Mouse (Mus musculus) liver, embryonic 16.5 days (tissue): Measurements from ENCODE around the gene Frem3. TPM values are rescaled to one million over a fixed set of nuclear protein-coding genes. Genes with fewer than 3 reads are reported as not detected.
"Not testable (repeated sequence)": the region's sequence is repeated elsewhere in the genome, so short reads cannot be mapped to it uniquely, and the experiment has no call there.

ENCODE experiments used
- ATAC-seq: fragments of 200-750 bp; cut with Nextera tagmentation; 2 replicates; pipeline ENCODE4 v1.8.0; 2017; ENCODE audit warnings: low read depth, mild to moderate bottlenecking, moderate number of reproducible peaks, moderate library complexity
- H3K27ac ChIP-seq: fragments of 300-500 bp; sonication (generic); 2 replicates; pipeline ENCODE4 v1.5.1; 2014; ENCODE audit warnings: mild to moderate bottlenecking, low read length
- H3K27me3 ChIP-seq: fragments of 300-500 bp; sonication (generic); 2 replicates; pipeline ENCODE4 v1.6.1; 2014; ENCODE audit warnings: low read depth, low read length, mixed read lengths; ENCODE audit not compliant: control insufficient read depth, insufficient read depth
- H3K36me3 ChIP-seq: fragments of 300-500 bp; sonication (generic); 2 replicates; pipeline ENCODE4 v1.6.1; 2014; ENCODE audit warnings: mild to moderate bottlenecking; ENCODE audit not compliant: control insufficient read depth, insufficient read depth
- H3K4me1 ChIP-seq: fragments of 300-500 bp; sonication (generic); 2 replicates; pipeline ENCODE4 v1.6.1; 2014; ENCODE audit warnings: low read depth, low read length, mixed read lengths; ENCODE audit not compliant: control insufficient read depth
- H3K4me2 ChIP-seq: fragments of 300-500 bp; sonication (generic); 2 replicates; pipeline ENCODE4 v1.6.1; 2014; ENCODE audit warnings: low read depth, low read length, mixed read lengths
- H3K4me3 ChIP-seq: fragments of 300-500 bp; sonication (generic); 2 replicates; pipeline ENCODE4 v1.5.1; 2014; ENCODE audit warnings: low read depth, mild to moderate bottlenecking, low read length
- H3K9ac ChIP-seq: fragments of 300-500 bp; sonication (generic); 2 replicates; pipeline ENCODE4 v1.6.1; 2014; ENCODE audit warnings: low read depth, low read length
- H3K9me3 ChIP-seq: fragments of 300-500 bp; sonication (generic); replicated peaks from 2 replicates; pipeline ENCODE4 v1.6.1; 2016; ENCODE audit warnings: low read length; ENCODE audit not compliant: control insufficient read depth
- WGBS: fragments of 180-500 bp; shearing (Covaris S2); extraction: QIAGEN DNeasy Blood & Tissue Kit; methylation state at CpG from one replicate; pipeline ENCODE4 v1.1.7; 2014; ENCODE audit not compliant: insufficient replicate concordance; 5-methylcytosine and 5-hydroxymethylcytosine counted together
- polyA plus RNA-seq: library from polyadenylated mRNA; unstranded; fragments of >200 nt; fragmentation: Nextera tagmentation; extraction: Ambion mirVana; gene quantifications from 2 replicates; pipeline ENCODE4 v1.2.1, GENCODE M21; 2015

The Frem3 gene
- polyA plus RNA-seq, 1 experiment from 2014 or later, result 0.08 TPM

- H3K4me2 ChIP-seq, result peak overlapping the region; percentile 95
- no peaks in the 10 kb centered on the region for H3K9me3 ChIP-seq
- peak; percentile 39 for ATAC-seq
- no peaks in the 10 kb centered on the region for H3K27me3 ChIP-seq
- WGBS, result under 1% methylated on average over 77 of the region's 84 CpGs
- H3K27ac ChIP-seq, result peak overlapping the region; percentile 99
- H3K4me1 ChIP-seq, result peaks cover 5% of the 10 kb centered on the region; the same call in 1 of the 2 replicates
- peaks cover 13% of the 10 kb centered on the region for H3K36me3 ChIP-seq
- H3K9ac ChIP-seq, result peak overlapping the region; percentile 95
- peak overlapping the region; percentile 94 for H3K4me3 ChIP-seq
Observed at GRCm38 (mm10) chr8:80738388-80739154, 127.7 kb downstream of the Frem3 start.

DNA sequence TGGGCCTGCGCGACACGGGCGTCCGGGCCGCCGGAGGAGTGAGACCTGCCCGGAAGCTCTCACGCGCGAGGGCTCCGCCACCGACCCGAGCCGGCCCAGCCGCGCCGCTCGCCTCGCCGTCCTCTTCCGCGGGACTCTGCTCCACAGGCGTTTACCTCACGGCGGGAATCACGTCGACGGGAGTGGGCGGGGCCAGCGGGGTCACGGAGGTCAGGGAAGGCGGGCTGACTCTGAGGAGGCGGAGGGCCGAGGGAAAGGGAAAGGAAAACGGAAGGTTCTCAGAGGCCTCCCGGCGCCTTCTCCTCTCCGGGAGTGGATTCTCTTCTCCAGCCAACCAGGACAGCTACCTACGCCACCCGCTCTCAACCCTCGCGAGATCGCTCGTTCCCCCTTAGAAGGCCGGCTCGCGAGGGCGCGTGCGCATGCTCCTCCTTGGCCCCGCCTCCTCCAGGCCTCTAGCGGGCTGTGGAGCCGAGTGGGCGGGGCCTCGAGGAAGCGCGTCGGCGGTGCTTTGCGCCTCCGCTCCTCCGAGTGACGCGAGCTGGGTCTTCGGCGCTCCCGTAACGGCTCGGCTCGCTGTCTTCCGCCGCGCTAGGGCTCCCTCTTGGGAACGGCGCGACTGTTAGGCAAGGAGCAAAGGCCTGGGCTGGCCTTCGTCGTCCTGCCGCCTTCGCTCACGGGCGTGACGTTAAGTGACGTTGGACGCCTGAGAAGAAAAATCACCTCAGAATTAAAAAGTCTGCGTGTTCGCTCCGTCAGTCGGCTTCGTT is 128.5 kb downstream of the Frem3 start, which contains the start of gene Smarca5:
TSS of gene Smarca5 (minus strand) at position 343 of the 770 bp plus-strand sequence.
- H3K27me3 ChIP-seq, H3K4me1 ChIP-seq, H3K9me3 ChIP-seq, H3K36me3 ChIP-seq: not testable (repeated sequence)
- Histone ChIP-seq H3K4me3 (peak within 1 kb of the TSS; percentile 94), H3K9ac (peak within 1 kb of the TSS; percentile 95), H3K27ac (peak within 1 kb of the TSS; percentile 99), H3K4me2 (peak within 1 kb of the TSS; percentile 95)
- ATAC-seq, result peak; percentile 96
- under 1% methylated on average over 80 of the region's 91 CpGs for WGBS

DNA sequence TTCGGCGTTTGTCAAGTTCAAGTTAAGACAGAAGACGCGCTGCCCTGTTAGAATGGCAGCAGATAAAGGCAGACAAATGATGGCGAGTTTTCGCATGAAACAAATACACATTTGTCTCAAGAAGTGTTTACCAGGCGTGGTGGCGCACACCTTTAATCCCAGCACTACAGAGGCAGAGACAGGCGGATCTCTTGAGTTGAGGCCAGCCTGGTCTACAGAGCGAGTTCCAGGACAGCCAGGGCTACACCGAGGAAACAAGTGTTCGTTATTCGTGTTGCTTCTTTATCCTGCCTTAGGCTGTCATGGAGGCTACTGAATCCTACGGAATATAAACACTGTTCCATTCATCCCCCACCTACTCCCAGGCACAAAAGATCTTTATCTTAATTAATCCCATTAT is 129.1 kb downstream of the Frem3 start:
- Histone ChIP-seq H3K9ac (peak overlapping the region; percentile 77), H3K9me3 (no peaks in the 10 kb centered on the region), H3K4me3 (peak overlapping the region; percentile 94), H3K27ac (peak overlapping the region; percentile 99), H3K36me3 (0 out of 2 replicates have a peak, but pooled peaks cover 7% of the 10 kb centered on the region), H3K4me1 (peaks cover 5% of the 10 kb centered on the region; the same call in 1 of the 2 replicates), H3K4me2 (peak overlapping the region; percentile 77), H3K27me3 (no peaks in the 10 kb centered on the region)
- WGBS, result 12% methylated on average over 14 of the region's 14 CpGs
- ATAC-seq, result peak; percentile 33

Other genes starting within 250 kb of the Frem3 start
- gene Gypa, start 117.3 kb upstream of the Frem3 start, polyA plus RNA-seq, result 642 and 710 TPM in 2 replicates
- 31.4 and 31.7 TPM in 2 replicates for gene Smarca5, start 128.4 kb downstream of the Frem3 start, polyA plus RNA-seq